16 mouse cellular contexts compared by ENCODE assay signal in the genomic region with DNA sequence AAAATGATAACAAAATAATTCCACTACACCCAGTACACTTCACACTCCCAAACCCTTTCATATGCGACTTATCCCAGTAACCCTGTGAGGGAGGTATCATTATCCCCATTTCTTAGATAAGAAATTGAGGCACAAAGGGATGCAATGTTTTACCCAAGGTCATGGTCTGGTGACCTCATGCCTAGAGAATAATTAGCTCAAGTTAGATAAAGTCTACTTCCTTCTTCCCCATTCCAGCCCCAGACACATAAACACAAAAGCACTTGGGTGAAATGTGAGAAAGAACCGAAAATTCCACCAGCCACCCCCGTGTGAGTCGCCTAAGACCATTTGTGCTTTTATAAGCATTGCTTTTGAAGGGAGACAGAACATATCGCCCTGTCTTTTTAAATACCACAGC.
A peak's percentile ranks its signal among the peaks of the same experiment; 100 is the strongest.
DNase-seq lines count a peak whose midpoint lies in the region; ATAC-seq and TF ChIP-seq lines count a peak whose summit lies in the region.
"Had no signal": no experiment of that assay in that cellular context is flagged by ENCODE, and none has a peak within 500 bp of the region (broad histone marks: within the 10 kb centered on the region; RNA-seq: fewer than 3 reads in every experiment).

No protein-coding gene starts in this region.

- no peaks in the 10 kb centered on the region for H3K9me3 ChIP-seq in heart, embryonic 12.5 days (replicated peaks)
- H3K9me3 ChIP-seq in liver, postnatal 0 days (ENCODE audit: low read length): no peaks in the 10 kb centered on the region
- H3K9me3 ChIP-seq in liver, embryonic 12.5 days (replicated peaks): no peaks in the 10 kb centered on the region
- H3K9me3 ChIP-seq in stomach, postnatal 0 days (ENCODE audit: control insufficient read depth, low read length): no peaks in the 10 kb centered on the region
- H3K9me3 ChIP-seq: hindbrain, embryonic 12.5 days; midbrain, embryonic 13.5 days; neural tube, embryonic 12.5 days had no signal

- H3K4me3 ChIP-seq in heart, embryonic 12.5 days: no peak overlapping the region
- H3K4me3 ChIP-seq in liver, postnatal 0 days (ENCODE audit: low read depth, low read length): no peak overlapping the region
- no peak overlapping the region for H3K4me3 ChIP-seq in liver, embryonic 12.5 days
- no peak overlapping the region for H3K4me3 ChIP-seq in embryonic fibroblast, embryonic 13.5 days (ENCODE audit: insufficient read depth, low read length)
- H3K4me3 ChIP-seq in stomach, postnatal 0 days (ENCODE audit: low read depth, low read length): no peak overlapping the region
- H3K4me3 ChIP-seq: hindbrain, embryonic 12.5 days; layer of hippocampus, adult 2 months; midbrain, embryonic 13.5 days; neural tube, embryonic 12.5 days had no signal

- no peak for ATAC-seq in heart, embryonic 12.5 days (ENCODE audit: insufficient number of reproducible peaks, low FRiP score)
- ATAC-seq in liver, postnatal 0 days: no peak
- ATAC-seq in liver, embryonic 12.5 days: no peak
- ATAC-seq in stomach, postnatal 0 days (ENCODE audit: low FRiP score, low TSS enrichment): 0 out of 2 replicates have a peak, but pooled peaks have one; percentile 56
- ATAC-seq: CD4-positive, CD25-positive, alpha-beta regulatory T cell, adult 4 months; midbrain, embryonic 13.5 days had no signal

- H3K9ac ChIP-seq in heart, embryonic 12.5 days: no peak overlapping the region
- H3K9ac ChIP-seq in liver, postnatal 0 days (replicated peaks): no peak overlapping the region
- no peak overlapping the region for H3K9ac ChIP-seq in liver, embryonic 12.5 days
- no peak overlapping the region for H3K9ac ChIP-seq in stomach, postnatal 0 days (ENCODE audit: low read length)
- H3K9ac ChIP-seq: hindbrain, embryonic 12.5 days; midbrain, embryonic 13.5 days; neural tube, embryonic 12.5 days had no signal

- H3K36me3 ChIP-seq in heart, embryonic 12.5 days: no peaks in the 10 kb centered on the region
- H3K36me3 ChIP-seq in liver, postnatal 0 days (replicated peaks; ENCODE audit: insufficient read depth, low read length): no peaks in the 10 kb centered on the region
- H3K36me3 ChIP-seq in liver, embryonic 12.5 days: no peaks in the 10 kb centered on the region
- no peaks in the 10 kb centered on the region for H3K36me3 ChIP-seq in stomach, postnatal 0 days (ENCODE audit: control insufficient read depth, insufficient read depth, low read length)
- H3K36me3 ChIP-seq: hindbrain, embryonic 12.5 days; midbrain, embryonic 13.5 days; neural tube, embryonic 12.5 days had no signal

- H3K27me3 ChIP-seq in heart, embryonic 12.5 days (replicated peaks): no peaks in the 10 kb centered on the region
- no peaks in the 10 kb centered on the region for H3K27me3 ChIP-seq in liver, postnatal 0 days (ENCODE audit: insufficient read depth, low read length)
- no peaks in the 10 kb centered on the region for H3K27me3 ChIP-seq in liver, embryonic 12.5 days (replicated peaks)
- H3K27me3 ChIP-seq in stomach, postnatal 0 days (ENCODE audit: control insufficient read depth, insufficient read depth, low read length): no peaks in the 10 kb centered on the region
- H3K27me3 ChIP-seq: hindbrain, embryonic 12.5 days; midbrain, embryonic 13.5 days; neural tube, embryonic 12.5 days had no signal

- DNase-seq in heart, adult 18-20 months: no peak
- no peak for DNase-seq in liver, postnatal 0 days
- no peak for DNase-seq in stomach, postnatal 0 days (ENCODE audit: low spot score)
- DNase-seq in adrenal gland, adult 8-10 months: no peak
- DNase-seq: adrenal gland, postnatal 10 days; cerebellum, adult 11 months; lung, adult 18-20 months; retina, postnatal 1 day had no signal

- no peak overlapping the region for H3K4me2 ChIP-seq in heart, embryonic 12.5 days
- H3K4me2 ChIP-seq in liver, postnatal 0 days (ENCODE audit: low read depth, low read length): no peak overlapping the region
- H3K4me2 ChIP-seq in liver, embryonic 12.5 days: no peak overlapping the region
- no peak overlapping the region for H3K4me2 ChIP-seq in stomach, postnatal 0 days (replicated peaks; ENCODE audit: low read depth)
- H3K4me2 ChIP-seq: hindbrain, embryonic 12.5 days; midbrain, embryonic 13.5 days; neural tube, embryonic 12.5 days had no signal

- WGBS in heart, embryonic 12.5 days: 15% methylated on average over 5 of the region's 5 CpGs
- WGBS in liver, postnatal 0 days (ENCODE audit: insufficient replicate concordance): 30% methylated on average over 5 of the region's 5 CpGs
- WGBS in liver, embryonic 12.5 days (ENCODE audit: insufficient replicate concordance): 21% methylated on average over 5 of the region's 5 CpGs
- WGBS in stomach, postnatal 0 days: 28% methylated on average over 5 of the region's 5 CpGs

- no peak for TF ChIP-seq EP300 in liver, postnatal 0 days (IDR thresholded peaks at IDR 0.05; ENCODE audit: low read depth)
- TF ChIP-seq EP300 in stomach, postnatal 0 days (optimal IDR thresholded peaks at IDR 0.05): no peak

- peaks cover 55% of the 10 kb centered on the region for H3K4me1 ChIP-seq in heart, embryonic 12.5 days (replicated peaks)
- peaks cover 11% of the 10 kb centered on the region; the same call in 1 of the 2 replicates for H3K4me1 ChIP-seq in liver, postnatal 0 days (ENCODE audit: insufficient read depth)
- H3K4me1 ChIP-seq in liver, embryonic 12.5 days: 0 out of 2 replicates have a peak, but pooled peaks cover 10% of the 10 kb centered on the region
- peaks cover 15% of the 10 kb centered on the region for H3K4me1 ChIP-seq in embryonic fibroblast, embryonic 13.5 days (ENCODE audit: control insufficient read depth, insufficient read depth, low read length)
- peaks cover 8% of the 10 kb centered on the region for H3K4me1 ChIP-seq in stomach, postnatal 0 days (replicated peaks; ENCODE audit: control insufficient read depth, insufficient read depth)

- peak overlapping the region; percentile 53; the same call in 1 of the 2 replicates for H3K27ac ChIP-seq in heart, embryonic 12.5 days (ENCODE audit: poor library complexity, severe bottlenecking)
- peak overlapping the region; percentile 49 for H3K27ac ChIP-seq in liver, postnatal 0 days (ENCODE audit: low read depth)
- H3K27ac ChIP-seq in liver, embryonic 12.5 days: no peak overlapping the region
- H3K27ac ChIP-seq in embryonic fibroblast, embryonic 13.5 days (ENCODE audit: insufficient read depth, low read length): 0 out of 2 replicates have a peak overlapping the region, but pooled peaks have one; percentile 17
- peak overlapping the region; percentile 37; the same call in 1 of the 2 replicates for H3K27ac ChIP-seq in stomach, postnatal 0 days (replicated peaks)
- H3K27ac ChIP-seq: hindbrain, embryonic 12.5 days; layer of hippocampus, adult 2 months; midbrain, embryonic 13.5 days; neural tube, embryonic 12.5 days had no signal

- no peak for TF ChIP-seq POLR2A in embryonic fibroblast, embryonic 13.5 days (IDR thresholded peaks at IDR 0.05; ENCODE audit: low read depth, low read length)

- TF ChIP-seq CTCF in liver, postnatal 0 days (IDR thresholded peaks at IDR 0.05; ENCODE audit: low read depth): no peak
- no peak for TF ChIP-seq CTCF in embryonic fibroblast, embryonic 13.5 days (IDR thresholded peaks at IDR 0.05; ENCODE audit: borderline replicate concordance, insufficient read depth, low read length)
- no peak for TF ChIP-seq CTCF in stomach, postnatal 0 days (IDR thresholded peaks at IDR 0.05; ENCODE audit: low read depth)
